Mouse (Mus musculus): ENCODE data around the gene Lgmn.

Lgmn gene

GRCm38 (mm10) chr12:102345031-102345815, 94.4 kb downstream of the Lgmn start:
- DNase-seq: no peak
